Mouse (Mus musculus) heart, adult 2 months (tissue): Measurements from ENCODE around the gene Slc25a39. TPM values are rescaled to one million over a fixed set of nuclear protein-coding genes. Genes with fewer than 3 reads are reported as not detected.

Source experiments
- DNase-seq, 2 experiments: peaks; one replicate each; pipeline ENCODE4 v3.0.0; 2021
- H3K27ac ChIP-seq: fragments of 200-600 bp; 2 replicates; pipeline ENCODE4 v1.8.1; 2022
- H3K27me3 ChIP-seq: fragments of 200-500 bp; 2 replicates; pipeline ENCODE4 v1.6.1; 2012; ENCODE audit warnings: mild to moderate bottlenecking, low read length, inconsistent platforms, mixed read lengths; ENCODE audit not compliant: control insufficient read depth, insufficient read depth
- H3K36me3 ChIP-seq: fragments of 200-500 bp; 2 replicates; pipeline ENCODE4 v1.6.1; 2012; ENCODE audit warnings: low read length, inconsistent platforms; ENCODE audit not compliant: control insufficient read depth, insufficient read depth
- H3K4me1 ChIP-seq: fragments of 200-500 bp; 2 replicates; pipeline ENCODE4 v1.6.1; 2011; ENCODE audit warnings: low read length; ENCODE audit not compliant: control insufficient read depth, insufficient read depth
- H3K4me3 ChIP-seq: fragments of 200-600 bp; 2 replicates; pipeline ENCODE4 v1.8.1; 2022
- H3K79me2 ChIP-seq: fragments of 200-500 bp; replicated peaks from 2 replicates; pipeline ENCODE4 v1.6.1; 2012; ENCODE audit warnings: mild to moderate bottlenecking, inconsistent platforms, low read length, moderate library complexity, mixed read lengths; ENCODE audit not compliant: control insufficient read depth, insufficient read depth
- H3K9ac ChIP-seq: fragments of 200-500 bp; 2 replicates; pipeline ENCODE4 v1.6.1; 2012; ENCODE audit warnings: low read depth, mild to moderate bottlenecking, control low read depth, inconsistent platforms, low read length, mixed read lengths
- CTCF ChIP-seq: fragments of 200-600 bp; IDR thresholded peaks from 2 replicates; pipeline ENCODE4 v1.8.1; 2022; ENCODE audit warnings: antibody characterized with exemption, mild to moderate bottlenecking, moderate library complexity
- EP300 ChIP-seq: fragments of 200-500 bp; IDR thresholded peaks from 2 replicates; pipeline ENCODE4 v1.6.1; 2011; ENCODE audit warnings: low read depth, low read length, control low read depth; ENCODE audit not compliant: insufficient read depth
- POLR2A ChIP-seq: fragments of 200-500 bp; IDR thresholded peaks from 2 replicates; pipeline ENCODE4 v1.6.1; 2011; ENCODE audit warnings: mild to moderate bottlenecking, low read depth, low read length, control low read depth; ENCODE audit not compliant: insufficient read depth
- WGBS: fragments of 180-500 bp; shearing (Covaris S2); methylation state at CpG from one replicate; pipeline ENCODE4 v1.1.7; 2018; 5-methylcytosine and 5-hydroxymethylcytosine counted together
- intact Hi-C: fragments of 180-260 bp; cut with DNase I; formaldehyde crosslinking; loops from one replicate; pipeline ENCODE4 v1.15.1; 2025
- polyA plus RNA-seq: library from polyadenylated mRNA; depleted of rRNA; stranded (reverse); fragments of >200 nt; gene quantifications from 2 replicates; pipeline ENCODE4 v1.2.3, GENCODE M21; 2012
- total RNA-seq, 2 experiments: library from RNA; stranded (reverse); gene quantifications; 2 replicates each; pipeline ENCODE4 v1.2.3; 2021

Slc25a39 gene
- total and polyA plus RNA-seq, 3 experiments, result 196 to 331 (median 213) TPM

DNA sequence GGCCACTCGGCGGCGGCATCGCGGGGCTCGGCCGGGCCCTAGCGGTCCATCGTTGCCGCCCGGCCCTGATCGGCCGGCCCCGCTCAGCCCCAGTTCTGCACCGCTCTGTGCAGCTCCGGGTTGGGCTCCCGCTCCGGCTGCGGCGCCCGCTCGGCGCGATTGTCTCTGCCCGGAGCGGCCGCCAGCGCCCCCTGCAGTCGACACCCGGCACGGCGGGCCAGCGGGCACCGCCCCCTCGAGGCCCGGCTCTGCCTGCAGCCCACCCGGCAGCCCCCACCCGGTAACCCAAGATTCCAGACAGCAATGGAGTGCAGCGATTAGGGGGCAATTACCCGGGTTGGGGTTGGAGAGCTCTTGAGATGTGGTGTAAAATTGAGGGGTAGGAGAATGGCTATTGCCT lies 39.8 kb upstream of the Slc25a39 start, which contains the start of gene Fam171a2:
TSS of gene Fam171a2 (minus strand) at position 186 of the 400 bp plus-strand sequence.
- Histone ChIP-seq H3K36me3 (no peaks in the 10 kb centered on the region), H3K4me3 (peak within 1 kb of the TSS; percentile 64), H3K27ac (peak within 1 kb of the TSS; percentile 79), H3K27me3 (no peaks in the 10 kb centered on the region), H3K9ac (peak within 1 kb of the TSS; percentile 69), H3K79me2 (no peaks in the 10 kb centered on the region), H3K4me1 (peaks cover 6% of the 10 kb centered on the region)
- intact Hi-C loops, result no loop called here
- 2% methylated on average over 40 of the region's 40 CpGs for WGBS
- TF ChIP-seq EP300 (no peak), CTCF (peak; percentile 87), POLR2A (no peak)
- DNase-seq, result peak; percentile 81 to 92

DNA sequence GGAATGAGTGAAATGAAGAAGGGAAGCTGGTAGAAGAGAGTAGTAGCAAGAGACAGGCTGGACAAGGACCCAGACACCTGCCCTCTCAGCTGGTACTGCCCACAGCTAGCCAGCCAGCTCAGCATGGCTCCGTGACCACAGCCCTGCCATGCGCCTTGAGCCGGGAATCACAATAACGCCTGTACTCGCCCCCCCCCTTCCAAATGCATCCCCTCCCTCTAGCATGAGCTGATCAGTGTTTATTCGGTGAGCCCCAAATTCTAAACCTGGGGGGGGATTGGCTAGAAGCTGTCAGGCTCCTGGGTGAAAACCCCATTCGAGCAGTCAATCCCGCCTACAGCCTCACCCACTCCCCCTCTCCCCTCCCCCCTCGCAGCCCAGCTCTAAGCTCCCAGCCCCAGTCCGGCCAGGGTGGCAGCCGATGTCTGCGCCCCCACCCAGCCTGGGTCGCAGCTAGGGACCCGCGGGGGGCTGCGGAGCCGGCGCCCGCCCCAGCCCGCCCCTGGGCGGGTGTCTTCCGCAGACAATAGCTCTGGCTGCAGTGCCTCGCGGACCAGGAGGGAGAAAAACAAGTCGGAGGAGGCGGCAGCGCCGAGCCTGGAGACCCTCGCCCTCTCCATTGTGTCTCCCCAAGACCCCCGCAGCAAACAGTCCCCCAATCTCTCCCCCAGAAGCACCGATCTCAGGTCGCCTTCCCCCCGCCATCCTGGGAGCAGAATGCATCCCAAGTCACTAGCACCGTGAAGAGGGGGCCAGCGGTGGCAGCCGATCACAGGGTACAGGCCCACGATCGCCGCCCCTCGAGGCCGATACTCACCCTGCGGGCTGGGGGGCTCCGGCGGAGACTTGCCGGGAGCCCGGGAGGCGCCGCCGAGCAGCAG lies 39.1 kb upstream of the Slc25a39 start:
- H3K9ac ChIP-seq, result peak overlapping the region; percentile 69
- no peaks in the 10 kb centered on the region for H3K36me3 ChIP-seq
- no peaks in the 10 kb centered on the region for H3K27me3 ChIP-seq
- H3K27ac ChIP-seq, result peak overlapping the region; percentile 79
- intact Hi-C loops, result no loop called here
- peaks cover 6% of the 10 kb centered on the region for H3K4me1 ChIP-seq
- no peaks in the 10 kb centered on the region for H3K79me2 ChIP-seq
- under 1% methylated on average over 49 of the region's 49 CpGs for WGBS
- peak overlapping the region; percentile 64 for H3K4me3 ChIP-seq
- TF ChIP-seq CTCF (no peak), EP300 (no peak), POLR2A (no peak)
- peak; percentile 36 to 66 for DNase-seq

DNA sequence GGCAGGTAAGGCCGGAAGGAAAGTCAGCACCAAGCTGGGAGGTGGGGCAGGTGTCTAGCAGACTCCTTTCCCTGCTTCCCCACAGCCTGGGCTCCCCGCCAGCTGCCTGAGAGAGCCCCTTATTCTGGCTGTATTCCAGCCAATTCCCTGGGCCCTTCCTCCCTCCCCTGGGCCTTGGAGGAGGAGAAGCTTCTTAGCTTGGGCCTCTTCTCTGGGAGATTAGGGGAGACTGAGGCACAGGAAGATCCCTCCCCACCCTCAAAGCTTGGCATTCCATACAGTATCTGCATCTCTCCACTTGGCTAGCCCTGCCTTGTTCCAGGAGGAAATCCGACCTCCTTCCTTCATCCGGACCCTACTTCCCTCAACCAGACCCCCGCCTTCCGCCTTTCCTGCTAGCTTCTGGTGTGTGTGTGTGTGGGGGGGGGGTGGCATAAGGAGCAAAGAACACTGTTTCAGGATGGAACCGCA lies 38.2 kb upstream of the Slc25a39 start:
- intact Hi-C loops, result no loop called here
- Histone ChIP-seq H3K79me2 (no peaks in the 10 kb centered on the region), H3K4me1 (peaks cover 6% of the 10 kb centered on the region), H3K36me3 (no peaks in the 10 kb centered on the region), H3K27me3 (no peaks in the 10 kb centered on the region), H3K27ac (peak overlapping the region; percentile 66), H3K4me3 (peak overlapping the region; percentile 5; the same call in 1 of the 2 replicates), H3K9ac (peak overlapping the region; percentile 69; the same call in 1 of the 2 replicates)
- TF ChIP-seq CTCF (no peak), POLR2A (no peak), EP300 (no peak)
- DNase-seq, result peak; percentile 48 to 55
- 22% methylated on average over 7 of the region's 7 CpGs for WGBS

DNA sequence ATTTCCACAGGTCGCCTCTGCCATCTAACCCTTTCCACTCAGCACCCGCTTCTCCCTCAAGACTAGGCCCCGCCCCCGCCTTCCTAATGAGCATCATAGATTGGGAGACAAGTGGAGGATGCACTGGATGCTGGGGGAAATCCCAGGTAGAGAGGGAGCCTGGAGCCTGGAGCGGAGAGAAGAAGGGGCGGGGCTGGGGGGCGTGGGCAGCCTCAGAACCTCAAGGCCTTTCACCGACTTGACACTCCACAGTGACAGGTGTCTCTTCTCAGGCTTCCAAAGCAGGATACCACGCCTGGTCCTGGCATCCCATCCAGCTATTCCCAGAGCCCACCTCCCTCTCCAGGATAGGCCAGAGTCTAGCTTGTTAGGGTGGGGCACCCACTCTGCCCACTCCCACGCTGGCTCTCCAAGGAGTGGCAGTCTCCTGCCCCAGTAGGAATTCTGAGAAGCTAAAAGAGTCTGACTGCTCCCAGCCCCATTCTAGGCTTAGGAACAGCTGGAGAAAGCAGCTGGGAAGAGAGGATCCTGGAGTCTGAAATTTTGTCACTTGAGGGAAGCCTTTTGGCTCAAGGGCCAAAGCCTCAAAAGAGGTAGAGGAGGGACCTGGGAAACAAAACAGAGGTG lies 37.6 kb upstream of the Slc25a39 start:
- Histone ChIP-seq H3K27me3 (no peaks in the 10 kb centered on the region), H3K27ac (peak overlapping the region; percentile 66), H3K36me3 (no peaks in the 10 kb centered on the region), H3K4me1 (peaks cover 6% of the 10 kb centered on the region), H3K9ac (no peak overlapping the region), H3K4me3 (no peak overlapping the region), H3K79me2 (no peaks in the 10 kb centered on the region)
- 26% methylated on average over 10 of the region's 10 CpGs for WGBS
- intact Hi-C loops, result no loop called here
- peak; percentile 51 to 68 for DNase-seq
- TF ChIP-seq EP300 (no peak), CTCF (no peak), POLR2A (no peak)

DNA sequence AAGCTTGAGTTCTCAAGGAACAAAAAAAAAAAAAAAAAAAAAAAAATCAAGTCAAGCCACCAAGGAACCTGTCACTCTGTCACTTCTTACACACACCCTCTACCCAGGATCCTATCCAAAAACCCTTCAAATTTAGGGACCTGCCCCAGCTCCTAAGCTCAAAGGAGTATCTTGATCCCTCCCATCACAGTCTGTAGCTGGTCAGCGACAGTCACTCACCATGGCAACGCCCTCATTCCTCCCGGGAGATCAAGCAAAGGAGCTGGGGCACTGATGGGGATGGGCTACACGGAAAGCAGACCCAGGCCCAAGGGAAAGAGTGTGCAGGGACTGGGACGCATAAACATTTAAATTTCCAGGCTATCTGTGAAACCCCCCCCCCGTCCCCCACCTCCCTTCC lies 37.0 kb upstream of the Slc25a39 start:
- H3K4me1 ChIP-seq, result peaks cover 6% of the 10 kb centered on the region

More for the DNA sequence above, 37.0 kb upstream of the Slc25a39 start:
- TF ChIP-seq POLR2A, result no peak
- no peak for TF ChIP-seq EP300
- TF ChIP-seq CTCF, result no peak
- whole genome bisulfite sequencing, result 32% methylated on average over 6 of the region's 6 CpGs
- no peak overlapping the region for H3K9ac ChIP-seq
- no peaks in the 10 kb centered on the region for H3K27me3 ChIP-seq
- no peaks in the 10 kb centered on the region for H3K79me2 ChIP-seq
- no peak overlapping the region for H3K27ac ChIP-seq
- intact Hi-C loops, result no loop called here
- no peak overlapping the region for H3K4me3 ChIP-seq
- peak in 1 of 2 experiments; percentile 16 for DNase-seq
- no peaks in the 10 kb centered on the region for H3K36me3 ChIP-seq
